Mouse (Mus musculus) embryonic facial prominence, embryonic 12.5 days (tissue): ENCODE results near the gene Vps26b. TPM values are rescaled to one million over a fixed set of nuclear protein-coding genes. Genes with fewer than 3 reads are reported as not detected.

Source experiments
- ATAC-seq: fragments of 200-750 bp; cut with Nextera tagmentation; 2 replicates; pipeline ENCODE4 v1.8.0; 2017; ENCODE audit not compliant: insufficient number of reproducible peaks, insufficient read depth, low FRiP score, low TSS enrichment
- H3K27ac ChIP-seq: fragments of 300-500 bp; sonication (generic); 2 replicates; pipeline ENCODE4 v1.5.1; 2016; ENCODE audit warnings: mild to moderate bottlenecking
- H3K27me3 ChIP-seq: fragments of 300-500 bp; sonication (generic); 2 replicates; pipeline ENCODE4 v1.6.1; 2016; ENCODE audit warnings: mild to moderate bottlenecking, moderate library complexity
- H3K36me3 ChIP-seq: fragments of 300-500 bp; sonication (generic); 2 replicates; pipeline ENCODE4 v1.6.1; 2016; ENCODE audit warnings: mild to moderate bottlenecking
- H3K4me1 ChIP-seq: fragments of 300-500 bp; sonication (generic); 2 replicates; pipeline ENCODE4 v1.6.1; 2016
- H3K4me2 ChIP-seq: fragments of 300-500 bp; sonication (generic); replicated peaks from 2 replicates; pipeline ENCODE4 v1.6.1; 2016; ENCODE audit warnings: mild to moderate bottlenecking, moderate library complexity
- H3K4me3 ChIP-seq: fragments of 300-500 bp; sonication (generic); 2 replicates; pipeline ENCODE4 v1.5.1; 2016; ENCODE audit warnings: mild to moderate bottlenecking
- H3K9ac ChIP-seq: fragments of 300-500 bp; sonication (generic); 2 replicates; pipeline ENCODE4 v1.6.1; 2016; ENCODE audit warnings: mild to moderate bottlenecking, moderate library complexity
- H3K9me3 ChIP-seq: fragments of 300-500 bp; sonication (generic); 2 replicates; pipeline ENCODE4 v1.6.1; 2016; ENCODE audit warnings: mild to moderate bottlenecking, moderate library complexity
- WGBS: fragments of 180-500 bp; shearing (Covaris S2); methylation state at CpG from one replicate; pipeline ENCODE4 v1.1.7; 2016; 5-methylcytosine and 5-hydroxymethylcytosine counted together
- polyA plus RNA-seq: library from polyadenylated mRNA; unstranded; fragments of >200 nt; fragmentation: Nextera tagmentation; extraction: Ambion mirVana; gene quantifications from 2 replicates; pipeline ENCODE4 v1.2.1, GENCODE M21; 2016

The Vps26b gene
- polyA plus RNA-seq, 1 experiment from 2014 or later: 47.6 TPM

GRCm38 (mm10) chr9:26993118-26993517 lies 36.7 kb downstream of the Vps26b start:
- no peak overlapping the region for H3K9ac ChIP-seq
- 92% methylated on average over 10 of the region's 10 CpGs for WGBS
- H3K4me3 ChIP-seq: no peak overlapping the region
- 0 out of 2 replicates have a peak, but pooled peaks cover 3% of the 10 kb centered on the region for H3K4me1 ChIP-seq
- no peak overlapping the region for H3K4me2 ChIP-seq
- H3K9me3 ChIP-seq: no peaks in the 10 kb centered on the region
- ATAC-seq: no peak
- peaks cover 41% of the 10 kb centered on the region for H3K36me3 ChIP-seq
- no peaks in the 10 kb centered on the region for H3K27me3 ChIP-seq
- no peak overlapping the region for H3K27ac ChIP-seq

- H3K4me2 ChIP-seq: no peak overlapping the region
- H3K4me1 ChIP-seq: no peaks in the 10 kb centered on the region
- H3K36me3 ChIP-seq: peaks cover 59% of the 10 kb centered on the region
- H3K27me3 ChIP-seq: no peaks in the 10 kb centered on the region
- ATAC-seq: no peak
- H3K9ac ChIP-seq: no peak overlapping the region
- H3K9me3 ChIP-seq: no peaks in the 10 kb centered on the region
- 96% methylated on average over 4 of the region's 4 CpGs for WGBS
- no peak overlapping the region for H3K4me3 ChIP-seq
- no peak overlapping the region for H3K27ac ChIP-seq
These were observed 39.7 kb downstream of the Vps26b start for GRCm38 (mm10) chr9:26990181-26990580.

GRCm38 (mm10) chr9:26985668-26986277 lies 44.1 kb downstream of the Vps26b start:
- 95% methylated on average over 6 of the region's 6 CpGs for WGBS
- H3K9ac ChIP-seq: no peak overlapping the region
- no peak overlapping the region for H3K4me3 ChIP-seq
- no peak for ATAC-seq
- H3K4me2 ChIP-seq: no peak overlapping the region
- H3K27ac ChIP-seq: no peak overlapping the region
- H3K36me3 ChIP-seq: peaks cover 63% of the 10 kb centered on the region
- no peaks in the 10 kb centered on the region for H3K9me3 ChIP-seq
- H3K4me1 ChIP-seq: no peaks in the 10 kb centered on the region
- no peaks in the 10 kb centered on the region for H3K27me3 ChIP-seq

- Histone ChIP-seq H3K4me3 (no peak overlapping the region), H3K27me3 (no peaks in the 10 kb centered on the region), H3K9me3 (no peaks in the 10 kb centered on the region), H3K4me1 (no peaks in the 10 kb centered on the region), H3K36me3 (peaks cover 57% of the 10 kb centered on the region), H3K9ac (no peak overlapping the region), H3K27ac (no peak overlapping the region), H3K4me2 (no peak overlapping the region)
- WGBS: 93% methylated on average over 2 of the region's 2 CpGs
- ATAC-seq: no peak
These were observed 44.7 kb downstream of the Vps26b start for GRCm38 (mm10) chr9:26985090-26985613.

GRCm38 (mm10) chr9:26978776-26979175 lies 51.1 kb downstream of the Vps26b start:
- Histone ChIP-seq H3K9me3 (no peaks in the 10 kb centered on the region), H3K36me3 (peaks cover 56% of the 10 kb centered on the region)
- 91% methylated on average over 3 of the region's 3 CpGs for WGBS

GRCm38 (mm10) chr9:26977754-26978153 lies 52.1 kb downstream of the Vps26b start:
- no peaks in the 10 kb centered on the region for H3K27me3 ChIP-seq
- no peak overlapping the region for H3K4me3 ChIP-seq
- no peak overlapping the region for H3K4me2 ChIP-seq
- H3K9ac ChIP-seq: no peak overlapping the region
- no peaks in the 10 kb centered on the region for H3K9me3 ChIP-seq
- H3K36me3 ChIP-seq: peaks cover 54% of the 10 kb centered on the region
- no peaks in the 10 kb centered on the region for H3K4me1 ChIP-seq
- no peak for ATAC-seq
- H3K27ac ChIP-seq: no peak overlapping the region
- WGBS: 91% methylated on average over 9 of the region's 9 CpGs

More at GRCm38 (mm10) chr9:26978776-26979175, 51.1 kb downstream of the Vps26b start:
- H3K4me1 ChIP-seq: no peaks in the 10 kb centered on the region
- no peaks in the 10 kb centered on the region for H3K27me3 ChIP-seq
- no peak overlapping the region for H3K27ac ChIP-seq
- H3K4me3 ChIP-seq: no peak overlapping the region
- H3K4me2 ChIP-seq: no peak overlapping the region
- ATAC-seq: no peak
- H3K9ac ChIP-seq: no peak overlapping the region

Other genes with a start within 250 kb of the Vps26b start
- gene Glb1l2, start 223.6 kb downstream of the Vps26b start, polyA plus RNA-seq: 3.6 and 5.7 TPM in 2 replicates
- gene Glb1l3, start 169.2 kb downstream of the Vps26b start, polyA plus RNA-seq: not detected in 2 replicates
- gene Gm1110, start 107.0 kb downstream of the Vps26b start, polyA plus RNA-seq: not detected in 2 replicates
- gene Acad8, start 30.5 kb downstream of the Vps26b start, polyA plus RNA-seq: 45.8 and 49.8 TPM in 2 replicates
- gene Thyn1, start 30.4 kb downstream of the Vps26b start, polyA plus RNA-seq: 151 and 155 TPM in 2 replicates
- gene Ncapd3, start 110 bp upstream of the Vps26b start, polyA plus RNA-seq: 33.4 and 35.6 TPM in 2 replicates
- gene Jam3, start 125.4 kb upstream of the Vps26b start, polyA plus RNA-seq: 111 and 120 TPM in 2 replicates